Mouse (Mus musculus) heart, embryonic 15.5 days (tissue): Measurements from ENCODE around the gene Bpifb9b. TPM values are rescaled to one million over a fixed set of nuclear protein-coding genes. Genes with fewer than 3 reads are reported as not detected.
"Not testable (repeated sequence)": the region's sequence is repeated elsewhere in the genome, so short reads cannot be mapped to it uniquely, and the experiment has no call there.

Experiments
- ATAC-seq: fragments of 200-750 bp; cut with Nextera tagmentation; replicated peaks from 2 replicates; pipeline ENCODE4 v1.8.0; 2017; ENCODE audit warnings: low read depth, moderate TSS enrichment; ENCODE audit not compliant: insufficient number of reproducible peaks, insufficient read depth, low FRiP score
- H3K27ac ChIP-seq: fragments of 300-500 bp; sonication (generic); 2 replicates; pipeline ENCODE4 v1.5.1; 2015; ENCODE audit warnings: mild to moderate bottlenecking, inconsistent platforms
- H3K27me3 ChIP-seq: fragments of 300-500 bp; sonication (generic); 2 replicates; pipeline ENCODE4 v1.6.1; 2015; ENCODE audit warnings: inconsistent platforms
- H3K36me3 ChIP-seq: fragments of 300-500 bp; sonication (generic); 2 replicates; pipeline ENCODE4 v1.6.1; 2015; ENCODE audit warnings: mild to moderate bottlenecking, inconsistent platforms
- H3K4me1 ChIP-seq: fragments of 300-500 bp; sonication (generic); replicated peaks from 2 replicates; pipeline ENCODE4 v1.6.1; 2015; ENCODE audit warnings: inconsistent platforms
- H3K4me2 ChIP-seq: fragments of 300-500 bp; sonication (generic); 2 replicates; pipeline ENCODE4 v1.6.1; 2015; ENCODE audit warnings: inconsistent platforms, mild to moderate bottlenecking, moderate library complexity
- H3K4me3 ChIP-seq: fragments of 300-500 bp; sonication (generic); 2 replicates; pipeline ENCODE4 v1.5.1; 2015; ENCODE audit warnings: mild to moderate bottlenecking, inconsistent platforms
- H3K9ac ChIP-seq: fragments of 300-500 bp; sonication (generic); 2 replicates; pipeline ENCODE4 v1.6.1; 2015; ENCODE audit warnings: mild to moderate bottlenecking, inconsistent platforms
- H3K9me3 ChIP-seq: fragments of 300-500 bp; sonication (generic); replicated peaks from 2 replicates; pipeline ENCODE4 v1.6.1; 2016; ENCODE audit warnings: inconsistent platforms
- WGBS: fragments of 180-500 bp; shearing (Covaris S2); methylation state at CpG from one replicate; pipeline ENCODE4 v1.1.7; 2015; ENCODE audit warnings: mixed read lengths; 5-methylcytosine and 5-hydroxymethylcytosine counted together
- polyA plus RNA-seq: library from polyadenylated mRNA; unstranded; fragments of >200 nt; fragmentation: Nextera tagmentation; extraction: Ambion mirVana; gene quantifications from 2 replicates; pipeline ENCODE4 v1.2.1, GENCODE M21; 2015

The Bpifb9b gene
- not detected in 2 replicates for polyA plus RNA-seq

- H3K27ac ChIP-seq, H3K9ac ChIP-seq, H3K27me3 ChIP-seq, H3K9me3 ChIP-seq, ATAC-seq, H3K4me2 ChIP-seq, H3K36me3 ChIP-seq, H3K4me3 ChIP-seq, H3K4me1 ChIP-seq: not testable (repeated sequence)
- WGBS, result 68% methylated on average over 4 of the region's 4 CpGs
These were observed at the start of gene Bpifb9b for GRCm38 (mm10) chr2:154306927-154307326. Gene Bpifb9b (plus strand): TSS chr2:154307227.

GRCm38 (mm10) chr2:154257554-154257953 is 49.5 kb upstream of the Bpifb9b start, which contains the start of gene Bpifb9a:
Gene Bpifb9a (plus strand): TSS chr2:154257854.
- H3K27ac ChIP-seq, H3K4me2 ChIP-seq, H3K36me3 ChIP-seq, ATAC-seq, H3K9ac ChIP-seq, H3K4me1 ChIP-seq, H3K27me3 ChIP-seq, H3K4me3 ChIP-seq, H3K9me3 ChIP-seq: not testable (repeated sequence)
- 83% methylated on average over 5 of the region's 5 CpGs for WGBS

- H3K9me3 ChIP-seq, H3K4me2 ChIP-seq, H3K27me3 ChIP-seq, H3K27ac ChIP-seq, H3K4me1 ChIP-seq, H3K4me3 ChIP-seq, H3K9ac ChIP-seq, H3K36me3 ChIP-seq, ATAC-seq: not testable (repeated sequence)
- WGBS, result 64% methylated on average over 3 of the region's 3 CpGs
These were observed 42.6 kb upstream of the Bpifb9b start for GRCm38 (mm10) chr2:154264397-154264796.

- 90% methylated on average over 3 of the region's 3 CpGs for WGBS
- not testable (repeated sequence) for H3K9ac ChIP-seq, H3K4me1 ChIP-seq, H3K9me3 ChIP-seq, H3K4me3 ChIP-seq, H3K36me3 ChIP-seq, H3K27me3 ChIP-seq, H3K27ac ChIP-seq, H3K4me2 ChIP-seq, ATAC-seq
These were observed 15.2 kb upstream of the Bpifb9b start for GRCm38 (mm10) chr2:154291866-154292265.

- H3K4me1 ChIP-seq, result no peaks in the 10 kb centered on the region
- H3K4me2 ChIP-seq, result no peak overlapping the region
- no peak overlapping the region for H3K4me3 ChIP-seq
- no peak overlapping the region for H3K9ac ChIP-seq
- H3K36me3 ChIP-seq, result no peaks in the 10 kb centered on the region
- H3K27me3 ChIP-seq, result no peaks in the 10 kb centered on the region
- WGBS, result 74% methylated on average over 1 of the region's 1 CpGs
- H3K9me3 ChIP-seq, result no peaks in the 10 kb centered on the region
- no peak overlapping the region for H3K27ac ChIP-seq
- no peak for ATAC-seq
These were observed 14.2 kb upstream of the Bpifb9b start for GRCm38 (mm10) chr2:154292833-154293232.

GRCm38 (mm10) chr2:154294746-154295145 is 12.3 kb upstream of the Bpifb9b start:
- not testable (repeated sequence) for H3K27me3 ChIP-seq, H3K36me3 ChIP-seq, ATAC-seq, H3K4me3 ChIP-seq, H3K9me3 ChIP-seq, H3K27ac ChIP-seq, H3K4me1 ChIP-seq, H3K9ac ChIP-seq
- peak overlapping the region; percentile 49 for H3K4me2 ChIP-seq
- 3% methylated on average over 10 of the region's 10 CpGs for WGBS

GRCm38 (mm10) chr2:154300496-154300895 is 6.5 kb upstream of the Bpifb9b start:
- Histone ChIP-seq H3K4me3 (no peak overlapping the region), H3K4me1 (no peaks in the 10 kb centered on the region; the same call in 1 of the 2 replicates), H3K9ac (no peak overlapping the region), H3K9me3 (no peaks in the 10 kb centered on the region), H3K4me2 (no peak overlapping the region), H3K27me3 (no peaks in the 10 kb centered on the region), H3K27ac (no peak overlapping the region), H3K36me3 (no peaks in the 10 kb centered on the region)
- 35% methylated on average over 1 of the region's 1 CpGs for WGBS
- no peak for ATAC-seq

GRCm38 (mm10) chr2:154301763-154302162 is 5.3 kb upstream of the Bpifb9b start:
- WGBS, result 85% methylated on average over 3 of the region's 3 CpGs
- no peak for ATAC-seq

GRCm38 (mm10) chr2:154304604-154305003 is 2.4 kb upstream of the Bpifb9b start:
- not testable (repeated sequence) for H3K4me1 ChIP-seq, H3K4me3 ChIP-seq, H3K9ac ChIP-seq, H3K9me3 ChIP-seq, H3K4me2 ChIP-seq, H3K27ac ChIP-seq, H3K36me3 ChIP-seq, ATAC-seq, H3K27me3 ChIP-seq
- 81% methylated on average over 1 of the region's 3 CpGs for WGBS

More at GRCm38 (mm10) chr2:154301763-154302162, 5.3 kb upstream of the Bpifb9b start:
- no peak overlapping the region for H3K9ac ChIP-seq
- no peaks in the 10 kb centered on the region; the same call in 1 of the 2 replicates for H3K4me1 ChIP-seq
- no peaks in the 10 kb centered on the region for H3K27me3 ChIP-seq
- H3K4me2 ChIP-seq, result no peak overlapping the region
- no peak overlapping the region for H3K4me3 ChIP-seq
- no peak overlapping the region for H3K27ac ChIP-seq
- no peaks in the 10 kb centered on the region for H3K9me3 ChIP-seq
- no peaks in the 10 kb centered on the region for H3K36me3 ChIP-seq

GRCm38 (mm10) chr2:154313771-154314170 is 6.7 kb downstream of the Bpifb9b start:
- H3K9me3 ChIP-seq, H3K27ac ChIP-seq, H3K4me1 ChIP-seq, H3K4me2 ChIP-seq, H3K9ac ChIP-seq, ATAC-seq, H3K27me3 ChIP-seq, H3K36me3 ChIP-seq, H3K4me3 ChIP-seq: not testable (repeated sequence)
- 71% methylated on average over 5 of the region's 5 CpGs for WGBS

- Histone ChIP-seq H3K4me1 (no peaks in the 10 kb centered on the region), H3K9me3 (no peaks in the 10 kb centered on the region), H3K4me3 (no peak overlapping the region), H3K27me3 (no peaks in the 10 kb centered on the region), H3K36me3 (no peaks in the 10 kb centered on the region), H3K9ac (no peak overlapping the region), H3K27ac (no peak overlapping the region), H3K4me2 (no peak overlapping the region)
- WGBS, result 76% methylated on average over 3 of the region's 3 CpGs
- no peak for ATAC-seq
These were observed 19.8 kb downstream of the Bpifb9b start for GRCm38 (mm10) chr2:154326852-154327251.

GRCm38 (mm10) chr2:154335572-154335971 is 28.5 kb downstream of the Bpifb9b start:
- H3K36me3 ChIP-seq, result peaks cover 3% of the 10 kb centered on the region
- H3K9me3 ChIP-seq, result no peaks in the 10 kb centered on the region
- 71% methylated on average over 4 of the region's 4 CpGs for whole genome bisulfite sequencing
- no peak overlapping the region for H3K4me2 ChIP-seq
- no peak overlapping the region for H3K4me3 ChIP-seq
- no peak for ATAC-seq
- H3K4me1 ChIP-seq, result no peaks in the 10 kb centered on the region
- no peaks in the 10 kb centered on the region for H3K27me3 ChIP-seq
- H3K9ac ChIP-seq, result no peak overlapping the region
- no peak overlapping the region for H3K27ac ChIP-seq
